ENCODE assay signal across 23 mouse cellular contexts in genomic region chr3:116025701-116026100, GRCm38 (mm10). TPM values are rescaled to one million over a fixed set of nuclear protein-coding genes. Genes with fewer than 3 reads are reported as not detected.
A peak's percentile ranks its signal among the peaks of the same experiment; 100 is the strongest.
DNase-seq lines count a peak whose midpoint lies in the region; ATAC-seq lines count a peak whose summit lies in the region.
"Had no signal": no experiment of that assay in that cellular context is flagged by ENCODE, and none has a peak within 500 bp of the region (broad histone marks: within the 10 kb centered on the region; RNA-seq: fewer than 3 reads in every experiment).

No protein-coding gene starts in this region.

- H3K4me3 ChIP-seq in hindbrain, embryonic 11.5 days (ENCODE audit: low read depth, low read length), result no peak overlapping the region
- H3K4me3 ChIP-seq: embryonic facial prominence, embryonic 12.5 days; erythroblast, embryonic 14.5 days; hindbrain, embryonic 10.5 days; neural tube, embryonic 15.5 days had no signal

- no peaks in the 10 kb centered on the region for H3K27me3 ChIP-seq in hindbrain, embryonic 11.5 days (ENCODE audit: control insufficient read depth, insufficient read depth, low read length)
- H3K27me3 ChIP-seq: embryonic facial prominence, embryonic 12.5 days; neural tube, embryonic 15.5 days had no signal

- 96% methylated on average over 10 of the region's 10 CpGs for WGBS in hindbrain, embryonic 11.5 days

- H3K36me3 ChIP-seq in hindbrain, embryonic 11.5 days (ENCODE audit: control insufficient read depth, insufficient read depth, low read length), result no peaks in the 10 kb centered on the region

- no peaks in the 10 kb centered on the region for H3K4me1 ChIP-seq in hindbrain, embryonic 11.5 days (replicated peaks; ENCODE audit: control insufficient read depth, insufficient read depth, low read length)
- H3K4me1 ChIP-seq: embryonic facial prominence, embryonic 12.5 days; hindbrain, embryonic 10.5 days had no signal

- no peak overlapping the region for H3K9ac ChIP-seq in hindbrain, embryonic 11.5 days (ENCODE audit: low read depth, low read length)
- H3K9ac ChIP-seq: embryonic facial prominence, embryonic 12.5 days; liver, postnatal 0 days; neural tube, embryonic 15.5 days had no signal

- no peaks in the 10 kb centered on the region for H3K9me3 ChIP-seq in hindbrain, embryonic 11.5 days (ENCODE audit: control insufficient read depth, low read length)
- H3K9me3 ChIP-seq: embryonic facial prominence, embryonic 12.5 days; hindbrain, embryonic 10.5 days; neural tube, embryonic 15.5 days had no signal

- no peak overlapping the region for H3K27ac ChIP-seq in hindbrain, embryonic 11.5 days (ENCODE audit: low read depth, low read length)
- H3K27ac ChIP-seq: embryonic facial prominence, embryonic 12.5 days; hindbrain, embryonic 10.5 days; neural tube, embryonic 15.5 days had no signal

- H3K4me2 ChIP-seq in hindbrain, embryonic 11.5 days (replicated peaks; ENCODE audit: low read depth, low read length), result no peak overlapping the region
- H3K4me2 ChIP-seq: embryonic facial prominence, embryonic 12.5 days; heart, embryonic 11.5 days; neural tube, embryonic 15.5 days had no signal

- DNase-seq in cerebellum, postnatal 4 days (ENCODE audit: low spot score in 2 of 2), result no peak
- DNase-seq in lung, adult 18-20 months, result peak; percentile 30 to 61
- DNase-seq in lung, postnatal 10 days, result no peak
- DNase-seq in cerebellum, postnatal 36 days, result peak; percentile 76 to 80
- peak; percentile 10 to 39 for DNase-seq in lung, postnatal 4 days
- no peak for DNase-seq in hindbrain, embryonic 11.5 days (ENCODE audit: low spot score)
- DNase-seq: adrenal gland, postnatal 10 days; gastrocnemius, postnatal 25 days; kidney, adult 18-20 months; kidney, postnatal 10 days; left cerebral cortex, postnatal 4 days; liver, postnatal 0 days; right cerebral cortex, postnatal 14 days; spleen, adult 18-20 months had no signal

- ATAC-seq in cerebellum, adult (ENCODE audit: insufficient number of reproducible peaks, low FRiP score, low TSS enrichment), result peak; percentile 87
- no peak for ATAC-seq in hindbrain, embryonic 11.5 days (ENCODE audit: low FRiP score)
- no peak for ATAC-seq in megakaryocyte, adult 5-6 weeks (ENCODE audit: poor library complexity, severe bottlenecking)
- ATAC-seq: forebrain, embryonic 14.5 days; liver, postnatal 0 days; midbrain, embryonic 16.5 days had no signal

RNA-seq across cellular contexts. Expression of gene Extl2, which starts 18.4 kb away (rescaled TPM):
- 28.7 and 31.0 TPM in 2 replicates for polyA plus RNA-seq in hindbrain, embryonic 11.5 days (2014; fragmentation: Nextera tagmentation; extraction: Ambion mirVana)
- total RNA-seq in megakaryocyte, adult 5-6 weeks (2015), result 9.0 and 9.9 TPM in 2 replicates
- total RNA-seq in megakaryocyte, adult 5-6 weeks (2017), result 6.7 and 9.5 TPM in 2 replicates
- polyA plus RNA-seq: erythroblast, embryonic 14.5 days had no signal

RNA-seq across cellular contexts. Expression of gene Slc30a7, which starts 18.5 kb away (rescaled TPM):
- polyA plus RNA-seq in hindbrain, embryonic 11.5 days (2014; fragmentation: Nextera tagmentation; extraction: Ambion mirVana), result 29.3 and 31.2 TPM in 2 replicates
- 32.3 and 33.2 TPM in 2 replicates for total RNA-seq in megakaryocyte, adult 5-6 weeks (2015)
- total RNA-seq in megakaryocyte, adult 5-6 weeks (2017), result 65.1 and 66.7 TPM in 2 replicates

Comparison
In these comparisons a context has a peak if more than half of its experiments do, and no peak if none do; other contexts are left out.
1. DNase-seq: peak in lung, adult 18-20 months (2 of 2), cerebellum, postnatal 36 days (2 of 2) and lung, postnatal 4 days (2 of 2); none in cerebellum, postnatal 4 days (0 of 2), lung, postnatal 10 days (single experiment) and hindbrain, embryonic 11.5 days (single experiment).